Mouse (Mus musculus) bone marrow, adult 2 months (tissue): ENCODE measurements at regions not wholly inside any gene's neighbourhood (a gene's known extent, or its start where the extent isn't known, plus 50 kb on each side); places are given as distances from the start of the nearest gene placed in this dataset.

Experiments
- CTCF ChIP-seq: fragments of 200-500 bp; IDR thresholded peaks from 2 replicates; pipeline ENCODE4 v1.5.1; 2011; ENCODE audit warnings: low read length, control low read depth; ENCODE audit not compliant: control insufficient read depth, insufficient read depth
- POLR2A ChIP-seq: fragments of 200-500 bp; IDR thresholded peaks from 2 replicates; pipeline ENCODE4 v1.6.1; 2011; ENCODE audit warnings: low read depth, mild to moderate bottlenecking, control low read depth, low read length, borderline replicate concordance; ENCODE audit not compliant: control insufficient read depth

DNA sequence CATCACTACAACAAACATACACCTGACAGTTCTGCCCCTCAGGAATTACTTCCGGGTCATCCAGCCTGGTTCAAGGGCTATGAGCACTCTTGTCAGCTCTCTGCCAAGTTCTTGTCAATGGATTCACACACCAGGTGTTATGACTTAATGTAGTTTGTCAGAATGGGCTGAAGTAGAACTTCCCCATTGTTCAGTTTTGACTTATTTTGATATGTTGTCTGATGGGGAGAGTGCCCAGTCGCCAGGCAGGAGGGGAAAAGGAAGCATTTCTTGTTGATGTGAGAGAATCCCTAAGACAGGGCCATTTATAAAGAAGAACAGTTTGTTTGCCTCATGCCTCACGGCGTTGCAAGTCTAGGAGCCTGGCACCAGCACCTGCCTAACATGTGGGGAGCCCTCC is 52.0 kb upstream of the Cpeb4 start:
- no peak for TF ChIP-seq CTCF
- no peak for TF ChIP-seq POLR2A
